Mouse (Mus musculus) olfactory bulb, adult 2 months (tissue): ENCODE measurements around the gene Prdm9.

Source experiments
- CTCF ChIP-seq: fragments of 200-500 bp; IDR thresholded peaks from 2 replicates; pipeline ENCODE4 v1.5.1; 2012; ENCODE audit warnings: low read depth, mild to moderate bottlenecking, low read length, moderate library complexity; ENCODE audit not compliant: insufficient read depth
- POLR2A ChIP-seq: fragments of 200-500 bp; IDR thresholded peaks from 2 replicates; pipeline ENCODE4 v1.6.1; 2012; ENCODE audit warnings: mild to moderate bottlenecking, low read depth, low read length, moderate library complexity; ENCODE audit not compliant: insufficient read depth

GRCm38 (mm10) chr17:15536457-15536904, 27.7 kb downstream of the Prdm9 start:
- TF ChIP-seq CTCF (no peak), POLR2A (no peak)
